ENCODE assay signal across 10 mouse cellular contexts in the genomic region with DNA sequence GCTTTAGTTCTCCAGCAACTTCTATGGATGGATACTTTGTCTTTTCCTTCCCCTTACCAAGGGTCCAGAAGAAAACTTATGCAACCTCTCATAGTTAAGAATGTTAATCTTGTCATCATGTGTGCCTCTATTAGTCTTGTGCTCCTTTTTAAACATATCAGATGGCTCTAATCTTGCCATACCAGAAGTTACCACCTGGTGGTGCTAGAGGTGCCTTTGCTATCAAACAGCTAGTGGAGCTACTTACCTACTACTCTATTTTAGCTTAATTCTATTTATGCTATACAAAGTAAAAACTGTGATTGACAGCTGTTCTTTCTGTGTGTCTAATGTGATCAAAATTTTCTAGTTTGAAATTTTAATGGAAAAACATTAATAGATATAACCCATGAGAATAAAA. TPM values are rescaled to one million over a fixed set of nuclear protein-coding genes. Genes with fewer than 3 reads are reported as not detected.
A peak's percentile ranks its signal among the peaks of the same experiment; 100 is the strongest.
DNase-seq lines count a peak whose midpoint lies in the region; ATAC-seq and TF ChIP-seq lines count a peak whose summit lies in the region.
"Had no signal": no experiment of that assay in that cellular context is flagged by ENCODE, and none has a peak within 500 bp of the region (broad histone marks: within the 10 kb centered on the region; RNA-seq: fewer than 3 reads in every experiment).

No protein-coding gene starts in this region.

- POLR2A ChIA-PET in Patski (lab: Charles Lee) = no interaction called here

- no peak overlapping the region for H3K4me3 ChIP-seq in liver, adult 2 months (ENCODE audit: insufficient read depth, low read depth, low read length)
- no peak overlapping the region for H3K4me3 ChIP-seq in liver, embryonic 12.5 days
- H3K4me3 ChIP-seq in hindbrain, postnatal 0 days (ENCODE audit: low read length) = no peak overlapping the region
- H3K4me3 ChIP-seq: erythroblast, embryonic 14.5 days had no signal

- H3K9me3 ChIP-seq in liver, embryonic 12.5 days (replicated peaks) = no peaks in the 10 kb centered on the region
- no peaks in the 10 kb centered on the region for H3K9me3 ChIP-seq in hindbrain, postnatal 0 days (ENCODE audit: low read length)

- no peaks in the 10 kb centered on the region for H3K79me2 ChIP-seq in liver, adult 2 months (ENCODE audit: control insufficient read depth, insufficient read depth, low read length)

- no peak overlapping the region for H3K4me2 ChIP-seq in liver, embryonic 12.5 days
- H3K4me2 ChIP-seq in hindbrain, postnatal 0 days (ENCODE audit: low read depth, low read length) = no peak overlapping the region

- no peak for TF ChIP-seq CTCF in liver, adult 2 months (IDR thresholded peaks at IDR 0.05; ENCODE audit: low read depth, low read length)
- peak; percentile 75 for TF ChIP-seq CTCF in Patski (IDR thresholded peaks at IDR 0.05)
- TF ChIP-seq CTCF in hindbrain, postnatal 0 days (IDR thresholded peaks at IDR 0.05; ENCODE audit: low read depth) = peak; percentile 80

- CTCF ChIA-PET in Patski (lab: Charles Lee) = interaction anchor here (0.6 to 2.8 kb wide), 17 partner anchors 9 to 447 kb away, joined by 3 to 19 read pairs (median 7); partner anchors contain the start of genes Lelp1 and Smcp

- H3K9ac ChIP-seq in liver, adult 2 months (ENCODE audit: low read depth, low read length) = no peak overlapping the region
- no peak overlapping the region for H3K9ac ChIP-seq in liver, embryonic 12.5 days
- no peak overlapping the region for H3K9ac ChIP-seq in hindbrain, postnatal 0 days (replicated peaks; ENCODE audit: low read length)

- H3K36me3 ChIP-seq in liver, adult 2 months (ENCODE audit: control insufficient read depth, insufficient read depth, low read length) = no peaks in the 10 kb centered on the region
- no peaks in the 10 kb centered on the region for H3K36me3 ChIP-seq in liver, embryonic 12.5 days
- no peaks in the 10 kb centered on the region for H3K36me3 ChIP-seq in hindbrain, postnatal 0 days (ENCODE audit: insufficient read depth, low read length)

- H3K27ac ChIP-seq in liver, adult 2 months (replicated peaks; ENCODE audit: insufficient read depth, low read depth, low read length) = no peak overlapping the region
- H3K27ac ChIP-seq in liver, embryonic 12.5 days = no peak overlapping the region
- no peak overlapping the region for H3K27ac ChIP-seq in hindbrain, postnatal 0 days
- H3K27ac ChIP-seq: macrophage had no signal

- H3K27me3 ChIP-seq in liver, adult 2 months (ENCODE audit: control insufficient read depth, insufficient read depth, low read length) = no peaks in the 10 kb centered on the region
- no peaks in the 10 kb centered on the region for H3K27me3 ChIP-seq in liver, embryonic 12.5 days (replicated peaks)
- peaks cover 6% of the 10 kb centered on the region for H3K27me3 ChIP-seq in Patski
- H3K27me3 ChIP-seq in hindbrain, postnatal 0 days (ENCODE audit: insufficient read depth, low read length) = no peaks in the 10 kb centered on the region; the same call in 1 of the 2 replicates

- DNase-seq in liver, adult 2 months (ENCODE audit: extremely low read depth, low read depth, low spot score) = peak; percentile 42
- DNase-seq in Patski (ENCODE audit: low read depth, low spot score) = peak; percentile 39
- DNase-seq in hindbrain, postnatal 0 days (ENCODE audit: low spot score) = peak; percentile 83
- peak; percentile 52 to 78 for DNase-seq in left cerebral cortex, postnatal 14 days (ENCODE audit: low spot score in 2 of 2)
- peak; percentile 62 to 73 for DNase-seq in right cerebral cortex, adult 2 months (ENCODE audit: low spot score in 2 of 2)
- DNase-seq in gastrocnemius, postnatal 25 days = no peak

- no peak for ATAC-seq in liver, embryonic 12.5 days
- no peak for ATAC-seq in Patski
- peak; percentile 80 for ATAC-seq in common myeloid progenitor, adult 5-6 weeks (replicated peaks; ENCODE audit: low read depth, poor library complexity, severe bottlenecking)
- 0 out of 2 replicates have a peak, but pooled peaks have one; percentile 36 for ATAC-seq in hindbrain, postnatal 0 days

- no peak for TF ChIP-seq POLR2A in liver, adult 2 months (IDR thresholded peaks at IDR 0.05; ENCODE audit: extremely low read depth, insufficient read depth, low read length)

- intact Hi-C loops in left cerebral cortex, postnatal 14 days (cut with DNase I) = loop anchor here (5.0 to 10.0 kb wide), 5 partner anchors 239 to 841 kb away; partner anchors contain the start of genes 2210017I01Rik and Lce3f

- no peaks in the 10 kb centered on the region for H3K4me1 ChIP-seq in liver, adult 2 months (ENCODE audit: control insufficient read depth, insufficient read depth, low read length)
- no peaks in the 10 kb centered on the region for H3K4me1 ChIP-seq in liver, embryonic 12.5 days
- H3K4me1 ChIP-seq in hindbrain, postnatal 0 days (ENCODE audit: insufficient read depth, low read length) = no peaks in the 10 kb centered on the region

- in situ Hi-C loops in Patski (cut with MboI; ENCODE audit: low pct_unique_long_range_greater_than_20kb) = loop anchor here (5.0 kb wide), 3 partner anchors 244 to 449 kb away; no protein-coding TSS in a partner anchor

RNA-seq across cellular contexts. Expression of gene Lelp1, which starts 10.8 kb away (rescaled TPM):
- not detected in 2 replicates for total RNA-seq in liver, adult 2 months (2014; rRNA removed)
- 0.15 TPM in 1 of 2 replicates, not detected in the other for polyA plus RNA-seq in liver, adult 2 months (2012; rRNA removed)
- not detected in 2 replicates for polyA plus RNA-seq in liver, embryonic 12.5 days (2016; fragmentation: Nextera tagmentation; extraction: Ambion mirVana)
- polyA plus RNA-seq in Patski (2021) = not detected
- not detected in 2 replicates for total RNA-seq in common myeloid progenitor, adult 5-6 weeks (2017)
- total RNA-seq in hindbrain, postnatal 0 days (2014; rRNA removed) = not detected in 2 replicates
- not detected in 2 replicates for polyA plus RNA-seq in hindbrain, postnatal 0 days (2015; fragmentation: Nextera tagmentation; extraction: Ambion mirVana)
- total RNA-seq in left cerebral cortex, postnatal 14 days (2021) = not detected
- not detected for total RNA-seq in gastrocnemius, postnatal 25 days (2021)
- polyA plus RNA-seq: erythroblast, embryonic 14.5 days; macrophage had no signal

RNA-seq across cellular contexts. Expression of gene Prr9, which starts 29.6 kb away (rescaled TPM):
- total RNA-seq in liver, adult 2 months (2014; rRNA removed) = not detected in 2 replicates
- polyA plus RNA-seq in liver, adult 2 months (2012; rRNA removed) = not detected in 2 replicates
- not detected in 2 replicates for polyA plus RNA-seq in liver, embryonic 12.5 days (2016; fragmentation: Nextera tagmentation; extraction: Ambion mirVana)
- polyA plus RNA-seq in Patski (2021) = not detected
- not detected in 2 replicates for total RNA-seq in common myeloid progenitor, adult 5-6 weeks (2017)
- 0.21 TPM in 1 of 2 replicates, not detected in the other for total RNA-seq in hindbrain, postnatal 0 days (2014; rRNA removed)
- not detected in 2 replicates for polyA plus RNA-seq in hindbrain, postnatal 0 days (2015; fragmentation: Nextera tagmentation; extraction: Ambion mirVana)
- total RNA-seq in left cerebral cortex, postnatal 14 days (2021) = not detected
- total RNA-seq in gastrocnemius, postnatal 25 days (2021) = not detected
- polyA plus RNA-seq: erythroblast, embryonic 14.5 days; macrophage had no signal

Comparison
In these comparisons a context has a peak if more than half of its experiments do, and no peak if none do; other contexts are left out.
1. ATAC-seq: peak in common myeloid progenitor, adult 5-6 weeks (single experiment) and hindbrain, postnatal 0 days (single experiment); none in liver, embryonic 12.5 days (single experiment) and Patski (single experiment).